Mouse (Mus musculus): Measurements from ENCODE around the gene Chrnb4. TPM values are rescaled to one million over a fixed set of nuclear protein-coding genes. Genes with fewer than 3 reads are reported as not detected.

The Chrnb4 gene
- total and polyA plus RNA-seq, 3 experiments = 0.13 to 0.23 TPM; not detected in 1

GRCm38 (mm10) chr9:55045001-55045400 lies 3.6 kb downstream of the Chrnb4 start:
- DNase-seq (ENCODE audit: extremely low read depth) = no peak
- peaks cover 0 to 7% of the 10 kb centered on the region in 2 experiments; a peak in 1 of 4 replicates for H3K4me1 ChIP-seq (ENCODE audit: control insufficient read depth in 1 of 2, insufficient read depth in 2 of 2)
- no peaks in the 10 kb centered on the region for H3K27me3 ChIP-seq (replicated peaks)
- TF ChIP-seq JUN (IDR thresholded peaks at IDR 0.05; ENCODE audit: insufficient read depth, low read depth, low read length) = no peak
- no peak for TF ChIP-seq MYC (IDR thresholded peaks at IDR 0.05; ENCODE audit: low read depth, low read length)
- TF ChIP-seq NELFE (IDR thresholded peaks at IDR 0.05; ENCODE audit: low read depth, low read length) = no peak
- TF ChIP-seq TBP (conservative IDR thresholded peaks at IDR 0.05; ENCODE audit: low read depth, low read length) = no peak
- no peak for TF ChIP-seq HCFC1 (IDR thresholded peaks at IDR 0.05; ENCODE audit: low read depth, low read length)
- no peak for TF ChIP-seq IRF4 (IDR thresholded peaks at IDR 0.05; ENCODE audit: low read depth, low read length)
- TF ChIP-seq POLR2A (IDR thresholded peaks at IDR 0.05; ENCODE audit: low read depth, low read length) = no peak
- no peak for TF ChIP-seq RAD21 (IDR thresholded peaks at IDR 0.05; ENCODE audit: low read depth, low read length)
- TF ChIP-seq USF2 (conservative IDR thresholded peaks at IDR 0.05; ENCODE audit: low read depth, low read length) = no peak
- TF ChIP-seq CTCF (conservative IDR thresholded peaks at IDR 0.05 in 1 of 2, IDR thresholded peaks at IDR 0.05 in 1 of 2; ENCODE audit: low read depth in 2 of 2, low read length in 2 of 2) = no peak
- no peak overlapping the region for H3K27ac ChIP-seq (ENCODE audit: insufficient read depth, low read depth)
- H3K36me3 ChIP-seq (replicated peaks in 1 of 2; ENCODE audit: control insufficient read depth in 1 of 2, insufficient read depth in 1 of 2, low read length in 1 of 2) = no peaks in the 10 kb centered on the region
- dilution Hi-C loops (cut with MboI; ENCODE audit: extremely low pct_ligation_motif_present, extremely low pct_unique_long_range_greater_than_20kb, low sequenced_read_pairs) = no loop called here
- H3K4me3 ChIP-seq (replicated peaks in 1 of 3; ENCODE audit: low read depth in 2 of 3, low read length in 2 of 3, poor library complexity in 1 of 3) = no peak overlapping the region
- H3K9me3 ChIP-seq (replicated peaks; ENCODE audit: low read length) = no peaks in the 10 kb centered on the region
- H3K79me2 ChIP-seq (replicated peaks; ENCODE audit: control insufficient read depth, extremely low read depth, insufficient read depth, poor library complexity, severe bottlenecking) = no peaks in the 10 kb centered on the region
- in situ Hi-C loops (cut with MboI; ENCODE audit: low pct_ligation_motif_present, low pct_unique_long_range_greater_than_20kb, low sequenced_read_pairs) = loop anchor here (5.0 to 25.0 kb wide), 2 partner anchors 52 to 242 kb away; no protein-coding TSS in a partner anchor
- H3K4me2 ChIP-seq (ENCODE audit: insufficient read depth, low read depth, poor library complexity, severe bottlenecking) = no peak overlapping the region
- H3K9ac ChIP-seq (ENCODE audit: insufficient read depth, low read depth) = no peak overlapping the region

- no peak overlapping the region for H3K27ac ChIP-seq (ENCODE audit: insufficient read depth, low read depth)
- no peak for TF ChIP-seq EP300 (IDR thresholded peaks at IDR 0.05; ENCODE audit: low read length)
- TF ChIP-seq JUN (IDR thresholded peaks at IDR 0.05; ENCODE audit: insufficient read depth, low read depth, low read length) = no peak
- TF ChIP-seq ZMIZ1 (IDR thresholded peaks at IDR 0.05; ENCODE audit: low read depth, low read length) = no peak
- no peak for TF ChIP-seq RCOR1 (conservative IDR thresholded peaks at IDR 0.05; ENCODE audit: low read depth, low read length)
- no peak for TF ChIP-seq E2F4 (IDR thresholded peaks at IDR 0.05; ENCODE audit: insufficient replicate concordance, low read depth, low read length)
- no peak for TF ChIP-seq BHLHE40 (IDR thresholded peaks at IDR 0.05; ENCODE audit: low read depth, low read length)
- no peak for TF ChIP-seq KAT2A (IDR thresholded peaks at IDR 0.05; ENCODE audit: insufficient replicate concordance, low read length)
- TF ChIP-seq SMC3 (IDR thresholded peaks at IDR 0.05; ENCODE audit: low read depth, low read length) = no peak
- TF ChIP-seq RAD21 (IDR thresholded peaks at IDR 0.05; ENCODE audit: low read depth, low read length) = no peak
- no peak for TF ChIP-seq SIN3A (IDR thresholded peaks at IDR 0.05; ENCODE audit: low read length)
- no peak for TF ChIP-seq NELFE (IDR thresholded peaks at IDR 0.05; ENCODE audit: low read depth, low read length)
- TF ChIP-seq ZC3H11A (IDR thresholded peaks at IDR 0.05; ENCODE audit: low read depth, low read length) = no peak
- no peak for TF ChIP-seq PAX5 (IDR thresholded peaks at IDR 0.05; ENCODE audit: low read length)
- H3K4me2 ChIP-seq (ENCODE audit: insufficient read depth, low read depth, poor library complexity, severe bottlenecking) = no peak overlapping the region
- dilution Hi-C loops (cut with MboI; ENCODE audit: extremely low pct_ligation_motif_present, extremely low pct_unique_long_range_greater_than_20kb, low sequenced_read_pairs) (no loop called here), in situ Hi-C loops (cut with MboI; ENCODE audit: low pct_ligation_motif_present, low pct_unique_long_range_greater_than_20kb, low sequenced_read_pairs) (loop anchor here (25.0 kb wide), 1 partner anchor 244 kb away; no protein-coding TSS in a partner anchor)
- no peak overlapping the region for H3K4me3 ChIP-seq (replicated peaks in 1 of 3; ENCODE audit: low read depth in 2 of 3, low read length in 2 of 3, poor library complexity in 1 of 3)
- peaks cover 0 to 1% of the 10 kb centered on the region in 2 experiments; a peak in 1 of 4 replicates for H3K4me1 ChIP-seq (ENCODE audit: control insufficient read depth in 1 of 2, insufficient read depth in 2 of 2)
- no peaks in the 10 kb centered on the region for H3K27me3 ChIP-seq (replicated peaks)
- H3K79me2 ChIP-seq (replicated peaks; ENCODE audit: control insufficient read depth, extremely low read depth, insufficient read depth, poor library complexity, severe bottlenecking) = no peaks in the 10 kb centered on the region
- H3K36me3 ChIP-seq (replicated peaks in 1 of 2; ENCODE audit: control insufficient read depth in 1 of 2, insufficient read depth in 1 of 2, low read length in 1 of 2) = no peaks in the 10 kb centered on the region
- no peaks in the 10 kb centered on the region for H3K9me3 ChIP-seq (replicated peaks; ENCODE audit: low read length)
- no peak overlapping the region for H3K9ac ChIP-seq (ENCODE audit: insufficient read depth, low read depth)
- no peak for DNase-seq (ENCODE audit: extremely low read depth)
Observed at GRCm38 (mm10) chr9:55043688-55044087, 4.9 kb downstream of the Chrnb4 start.

Data from CH12.LX (cell line).